Mouse (Mus musculus): ENCODE measurements around the gene Vhl. TPM values are rescaled to one million over a fixed set of nuclear protein-coding genes. Genes with fewer than 3 reads are reported as not detected.

Gene Vhl
- total and polyA plus RNA-seq, 2 experiments from 2014 or later: 64.9 to 86.1 TPM

- no peak within 1 kb of the TSS for H3K27ac ChIP-seq (ENCODE audit: low read depth, low read length)
- peak within 1 kb of the TSS; percentile 57 for H3K9ac ChIP-seq (replicated peaks; ENCODE audit: low read length, poor library complexity, severe bottlenecking)
- 8% methylated on average over 37 of the region's 37 CpGs for WGBS
- no peaks in the 10 kb centered on the region for H3K27me3 ChIP-seq (ENCODE audit: insufficient read depth, low read length)
- peak within 1 kb of the TSS; percentile 63 for H3K4me2 ChIP-seq (ENCODE audit: low read depth, low read length, poor library complexity, severe bottlenecking)
- no peaks in the 10 kb centered on the region for H3K9me3 ChIP-seq (ENCODE audit: low read length)
- no peaks in the 10 kb centered on the region for H3K36me3 ChIP-seq (ENCODE audit: insufficient read depth, low read length)
- no peaks in the 10 kb centered on the region for H3K4me1 ChIP-seq (ENCODE audit: insufficient read depth, low read length)
- ATAC-seq (ENCODE audit: low FRiP score) (peak; percentile 92), DNase-seq (ENCODE audit: low spot score) (peak; percentile 94)
- peak within 1 kb of the TSS; percentile 51 for H3K4me3 ChIP-seq (ENCODE audit: low read depth, low read length)
- peak; percentile 96 for TF ChIP-seq CTCF (IDR thresholded peaks at IDR 0.05)
Measured at GRCm38 (mm10) chr6:113638302-113639040, 14.7 kb downstream of the Vhl start, which contains the start of gene Irak2. TSS of gene Irak2 (plus strand) at chr6:113638467.

GRCm38 (mm10) chr6:113639201-113639600 is 15.4 kb downstream of the Vhl start:
- ATAC-seq (ENCODE audit: low FRiP score): no peak
- Histone ChIP-seq H3K4me1 (ENCODE audit: insufficient read depth, low read length) (no peaks in the 10 kb centered on the region), H3K27ac (ENCODE audit: low read depth, low read length) (no peak overlapping the region), H3K36me3 (ENCODE audit: insufficient read depth, low read length) (no peaks in the 10 kb centered on the region), H3K27me3 (ENCODE audit: insufficient read depth, low read length) (no peaks in the 10 kb centered on the region), H3K9ac (replicated peaks; ENCODE audit: low read length, poor library complexity, severe bottlenecking) (no peak overlapping the region), H3K4me2 (ENCODE audit: low read depth, low read length, poor library complexity, severe bottlenecking) (no peak overlapping the region), H3K9me3 (ENCODE audit: low read length) (no peaks in the 10 kb centered on the region), H3K4me3 (ENCODE audit: low read depth, low read length) (no peak overlapping the region)
- TF ChIP-seq CTCF (IDR thresholded peaks at IDR 0.05): no peak
- DNase-seq (ENCODE audit: low spot score): no peak
- 81% methylated on average over 4 of the region's 4 CpGs for WGBS

- no peaks in the 10 kb centered on the region for H3K4me1 ChIP-seq (ENCODE audit: insufficient read depth, low read length)
- DNase-seq (ENCODE audit: low spot score) (no peak), ATAC-seq (ENCODE audit: low FRiP score) (no peak)
- no peaks in the 10 kb centered on the region for H3K27me3 ChIP-seq (ENCODE audit: insufficient read depth, low read length)
- no peak overlapping the region for H3K4me3 ChIP-seq (ENCODE audit: low read depth, low read length)
- no peak overlapping the region for H3K27ac ChIP-seq (ENCODE audit: low read depth, low read length)
- H3K4me2 ChIP-seq (ENCODE audit: low read depth, low read length, poor library complexity, severe bottlenecking): no peak overlapping the region
- WGBS: 87% methylated on average over 8 of the region's 8 CpGs
- TF ChIP-seq CTCF (IDR thresholded peaks at IDR 0.05): no peak
- H3K9me3 ChIP-seq (ENCODE audit: low read length): no peaks in the 10 kb centered on the region
- H3K36me3 ChIP-seq (ENCODE audit: insufficient read depth, low read length): no peaks in the 10 kb centered on the region
- H3K9ac ChIP-seq (replicated peaks; ENCODE audit: low read length, poor library complexity, severe bottlenecking): no peak overlapping the region
Measured at GRCm38 (mm10) chr6:113642605-113643004, 18.8 kb downstream of the Vhl start.

GRCm38 (mm10) chr6:113643021-113643420 is 19.3 kb downstream of the Vhl start:
- Histone ChIP-seq H3K9ac (replicated peaks; ENCODE audit: low read length, poor library complexity, severe bottlenecking) (no peak overlapping the region), H3K27ac (ENCODE audit: low read depth, low read length) (no peak overlapping the region), H3K4me2 (ENCODE audit: low read depth, low read length, poor library complexity, severe bottlenecking) (no peak overlapping the region), H3K9me3 (ENCODE audit: low read length) (no peaks in the 10 kb centered on the region), H3K36me3 (ENCODE audit: insufficient read depth, low read length) (no peaks in the 10 kb centered on the region), H3K4me3 (ENCODE audit: low read depth, low read length) (no peak overlapping the region), H3K4me1 (ENCODE audit: insufficient read depth, low read length) (no peaks in the 10 kb centered on the region), H3K27me3 (ENCODE audit: insufficient read depth, low read length) (no peaks in the 10 kb centered on the region)
- DNase-seq (ENCODE audit: low spot score): no peak
- WGBS: 85% methylated on average over 4 of the region's 4 CpGs
- no peak for TF ChIP-seq CTCF (IDR thresholded peaks at IDR 0.05)
- no peak for ATAC-seq (ENCODE audit: low FRiP score)

GRCm38 (mm10) chr6:113643967-113644366 is 20.2 kb downstream of the Vhl start:
- no peaks in the 10 kb centered on the region for H3K27me3 ChIP-seq (ENCODE audit: insufficient read depth, low read length)
- no peak overlapping the region for H3K27ac ChIP-seq (ENCODE audit: low read depth, low read length)
- no peak overlapping the region for H3K9ac ChIP-seq (replicated peaks; ENCODE audit: low read length, poor library complexity, severe bottlenecking)
- 89% methylated on average over 2 of the region's 2 CpGs for WGBS
- DNase-seq (ENCODE audit: low spot score) (no peak), ATAC-seq (ENCODE audit: low FRiP score) (no peak)
- H3K4me2 ChIP-seq (ENCODE audit: low read depth, low read length, poor library complexity, severe bottlenecking): no peak overlapping the region
- no peaks in the 10 kb centered on the region for H3K4me1 ChIP-seq (ENCODE audit: insufficient read depth, low read length)
- H3K36me3 ChIP-seq (ENCODE audit: insufficient read depth, low read length): no peaks in the 10 kb centered on the region
- no peak for TF ChIP-seq CTCF (IDR thresholded peaks at IDR 0.05)
- no peak overlapping the region for H3K4me3 ChIP-seq (ENCODE audit: low read depth, low read length)
- no peaks in the 10 kb centered on the region for H3K9me3 ChIP-seq (ENCODE audit: low read length)

GRCm38 (mm10) chr6:113644808-113645207 is 21.0 kb downstream of the Vhl start:
- H3K4me2 ChIP-seq (ENCODE audit: low read depth, low read length, poor library complexity, severe bottlenecking): no peak overlapping the region
- no peak for TF ChIP-seq CTCF (IDR thresholded peaks at IDR 0.05)
- no peaks in the 10 kb centered on the region for H3K9me3 ChIP-seq (ENCODE audit: low read length)
- H3K4me1 ChIP-seq (ENCODE audit: insufficient read depth, low read length): no peaks in the 10 kb centered on the region
- H3K4me3 ChIP-seq (ENCODE audit: low read depth, low read length): no peak overlapping the region
- H3K36me3 ChIP-seq (ENCODE audit: insufficient read depth, low read length): no peaks in the 10 kb centered on the region
- DNase-seq (ENCODE audit: low spot score) (no peak), ATAC-seq (ENCODE audit: low FRiP score) (no peak)
- no peak overlapping the region for H3K27ac ChIP-seq (ENCODE audit: low read depth, low read length)
- WGBS: 87% methylated on average over 8 of the region's 8 CpGs
- H3K9ac ChIP-seq (replicated peaks; ENCODE audit: low read length, poor library complexity, severe bottlenecking): no peak overlapping the region
- H3K27me3 ChIP-seq (ENCODE audit: insufficient read depth, low read length): no peaks in the 10 kb centered on the region

All from midbrain, postnatal 0 days (tissue).